Mouse (Mus musculus) lung, adult 18-20 months (tissue): ENCODE measurements around the gene Castor1.

Source experiments
- DNase-seq, 2 experiments: peaks; one replicate each; pipeline ENCODE4 v3.0.0; 2022; ENCODE audit warnings: mixed read lengths in 2 of 2

The Castor1 gene

GRCm38 (mm10) chr11:4264066-4264465 is 46.0 kb downstream of the Castor1 start:
- peak in 1 of 2 experiments; percentile 53 for DNase-seq

- peak; percentile 53 to 60 for DNase-seq
Observed at GRCm38 (mm10) chr11:4266271-4267201, 48.5 kb downstream of the Castor1 start.

DNA sequence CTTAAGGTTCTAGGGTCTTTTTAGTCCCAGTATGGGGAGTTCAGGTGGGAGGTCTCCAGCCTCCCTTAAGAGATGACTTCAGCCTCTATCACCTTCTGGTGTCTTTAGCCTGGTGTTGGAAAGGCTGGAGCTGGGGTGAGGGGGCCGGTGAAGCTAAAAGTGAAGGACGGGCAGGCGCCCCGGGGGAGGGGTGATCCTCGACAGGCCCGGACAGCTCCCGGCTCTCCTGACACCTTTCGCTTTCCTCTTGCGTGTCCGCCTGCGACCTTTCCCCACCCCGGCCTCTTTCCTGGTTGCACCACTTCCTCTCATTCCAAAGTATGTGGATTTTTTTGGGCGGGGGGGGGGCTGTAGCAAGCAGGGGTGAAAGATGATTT is 49.2 kb downstream of the Castor1 start:
- peak in 1 of 2 experiments; percentile 47 for DNase-seq

DNA sequence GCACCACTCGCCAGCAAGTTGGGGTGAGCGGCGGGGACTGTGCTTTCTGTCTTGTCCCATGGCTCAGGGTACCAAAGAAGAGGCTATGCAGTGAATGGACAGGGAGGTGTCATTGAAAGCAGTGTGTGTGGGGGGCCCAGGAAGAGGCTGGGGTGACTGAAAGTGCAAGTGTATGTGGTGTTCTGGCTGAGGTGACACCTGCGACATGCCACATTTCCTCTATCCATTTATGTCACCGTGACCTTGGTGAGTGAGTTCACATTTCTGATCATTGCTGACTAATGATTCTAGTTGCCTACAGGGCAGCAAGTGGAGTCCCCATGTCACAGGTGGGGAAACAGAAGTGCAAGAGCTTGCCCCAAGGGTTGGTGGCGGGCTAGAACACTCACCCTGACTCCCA is 50.5 kb downstream of the Castor1 start:
- no peak for DNase-seq

- DNase-seq = peak; percentile 55 to 58
Observed at GRCm38 (mm10) chr11:4270744-4271459, 52.9 kb downstream of the Castor1 start.

- DNase-seq = no peak
Observed at GRCm38 (mm10) chr11:4271544-4271943, 53.5 kb downstream of the Castor1 start.
